Mouse (Mus musculus): ENCODE measurements around the gene Tmem136. TPM values are rescaled to one million over a fixed set of nuclear protein-coding genes. Genes with fewer than 3 reads are reported as not detected.
"Not testable (repeated sequence)": the region's sequence is repeated elsewhere in the genome, so short reads cannot be mapped to it uniquely, and the experiment has no call there.

The Tmem136 gene
- 10 to 100 TPM; 16.0 to 17.7 TPM for total RNA-seq (2021)

DNA sequence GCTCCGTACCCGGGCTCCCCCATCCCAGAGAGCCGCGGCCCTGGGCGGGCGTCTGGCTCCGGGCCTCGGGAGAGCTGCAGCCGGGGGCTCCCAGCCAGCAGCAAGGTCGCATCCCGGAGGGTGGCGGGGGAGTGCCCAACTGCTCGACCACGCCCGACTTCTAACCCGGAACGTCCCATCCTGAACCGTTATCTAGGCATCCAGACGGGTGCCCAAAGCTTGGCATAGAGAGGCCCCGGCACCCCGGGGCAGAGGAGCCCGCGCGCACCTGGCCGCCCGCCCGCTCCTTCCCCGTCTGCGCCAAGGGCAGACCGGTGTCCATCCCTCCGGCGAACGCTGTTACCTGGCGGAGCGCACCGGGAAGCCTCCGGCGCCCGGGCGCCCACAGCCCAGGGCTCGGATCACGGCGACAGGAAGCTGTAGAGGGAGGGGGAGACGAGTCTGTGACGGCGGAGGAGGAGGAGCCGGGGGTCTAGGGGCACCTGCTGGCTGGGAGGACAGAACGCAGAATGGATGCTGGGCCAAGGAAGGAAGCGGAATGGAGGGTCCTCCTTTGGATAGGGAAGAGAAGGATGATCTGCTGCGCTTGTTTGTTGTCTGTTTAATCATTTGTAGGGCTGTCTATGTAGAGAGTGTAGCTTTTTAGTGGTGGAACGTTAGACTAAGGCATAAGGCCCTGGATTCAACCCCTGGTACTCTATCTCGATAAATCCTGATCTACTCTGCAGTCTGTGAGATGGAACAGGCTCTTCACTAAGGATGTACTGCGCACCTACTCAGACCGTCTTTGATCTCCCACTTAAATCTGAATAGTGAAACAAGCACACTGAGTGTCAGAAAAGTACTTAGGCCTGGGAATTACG is at the start of gene Tmem136:
Gene Tmem136, minus strand, starts transcription at position 437 of the 863 bp plus-strand sequence.
- intact Hi-C loops (cut with DNase I), result no loop called here

GRCm38 (mm10) chr9:43155960-43156359 is 39.6 kb upstream of the Tmem136 start:
- intact Hi-C loops (cut with DNase I), result no loop called here
- DNase-seq (ENCODE audit: extremely low spot score in 1 of 2, low spot score in 2 of 2), result no peak

More for the DNA sequence above, at the start of gene Tmem136:
- DNase-seq (ENCODE audit: extremely low spot score in 1 of 2, low spot score in 2 of 2), result peak; percentile 69 to 80

DNA sequence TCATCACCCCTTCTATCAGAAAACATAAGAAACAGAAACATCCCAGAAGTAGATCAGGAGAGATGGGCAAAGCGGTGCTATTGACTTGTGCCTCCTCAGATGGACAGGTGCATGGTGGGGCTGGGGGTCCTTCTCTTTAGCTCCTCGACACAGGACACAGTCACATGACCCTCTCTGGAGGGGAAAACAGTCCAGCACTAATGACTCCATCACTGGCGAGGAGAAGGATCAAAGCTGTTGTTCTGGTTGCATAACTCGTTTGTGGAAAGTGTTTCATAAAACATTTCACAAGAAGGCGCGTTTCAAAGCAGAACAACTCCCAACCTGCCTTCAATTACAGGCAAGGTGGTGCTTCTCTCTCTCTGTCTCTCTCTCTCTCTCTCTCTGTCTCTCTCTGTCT is 35.4 kb upstream of the Tmem136 start:
- intact Hi-C loops (cut with DNase I), result no loop called here
- DNase-seq (ENCODE audit: extremely low spot score in 1 of 2, low spot score in 2 of 2), result no peak

- intact Hi-C loops (cut with DNase I), result no loop called here
- DNase-seq (ENCODE audit: extremely low spot score in 1 of 2, low spot score in 2 of 2), result no peak
These were observed 34.6 kb upstream of the Tmem136 start for GRCm38 (mm10) chr9:43150957-43151356.

DNA sequence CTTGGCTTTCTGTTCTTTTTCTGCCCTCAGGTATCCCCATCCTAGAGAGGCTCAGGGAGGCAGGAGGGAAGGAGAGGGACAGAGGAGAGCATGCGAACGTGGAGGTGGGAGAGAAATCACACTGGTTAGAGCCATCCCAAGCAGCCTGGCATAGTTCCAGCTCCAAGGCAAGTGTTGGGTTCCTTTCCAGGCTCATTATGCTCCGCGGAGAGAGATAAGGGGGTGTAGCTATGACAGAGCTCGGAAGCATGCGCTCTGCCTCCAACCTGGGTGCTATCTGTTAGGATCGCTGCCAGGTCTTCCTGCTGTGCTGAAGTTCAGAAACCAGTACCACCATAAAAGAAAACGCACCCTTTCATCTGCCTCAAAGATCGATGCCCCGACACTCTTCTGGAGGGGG is 33.7 kb upstream of the Tmem136 start:
- intact Hi-C loops (cut with DNase I), result no loop called here
- peak in 1 of 2 experiments; percentile 54 for DNase-seq (ENCODE audit: extremely low spot score in 1 of 2, low spot score in 2 of 2)

GRCm38 (mm10) chr9:43149498-43149897 is 33.1 kb upstream of the Tmem136 start:
- no peak for DNase-seq (ENCODE audit: extremely low spot score in 1 of 2, low spot score in 2 of 2)
- intact Hi-C loops (cut with DNase I), result no loop called here

DNA sequence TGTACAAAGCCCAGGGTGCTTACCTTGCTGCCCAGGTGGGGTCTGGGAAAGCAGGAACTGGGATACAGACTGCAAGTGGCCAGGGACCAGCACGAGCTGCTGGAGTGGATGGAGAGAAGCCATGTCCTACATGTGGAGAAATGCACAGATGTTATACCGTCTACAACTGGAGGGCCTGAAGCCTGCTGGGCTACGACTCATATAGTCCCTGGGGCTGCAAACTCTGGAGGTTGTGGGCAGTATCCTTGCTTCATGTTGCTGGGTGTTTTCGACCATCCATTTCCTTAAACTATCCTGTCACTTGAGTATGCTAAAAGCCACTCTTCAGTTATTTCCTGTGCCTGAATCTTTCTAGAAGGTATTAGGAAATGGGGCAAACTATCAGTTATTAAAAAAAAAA is 28.8 kb upstream of the Tmem136 start:
- intact Hi-C loops (cut with DNase I), result no loop called here

GRCm38 (mm10) chr9:43144206-43144810 is 27.9 kb upstream of the Tmem136 start:
- DNase-seq (ENCODE audit: extremely low spot score in 1 of 2, low spot score in 2 of 2), result no peak
- intact Hi-C loops (cut with DNase I), result loop anchor here (5.0 kb wide), 1 partner anchor 138 kb away; no protein-coding TSS in a partner anchor

More for the DNA sequence above, 28.8 kb upstream of the Tmem136 start:
- DNase-seq (ENCODE audit: extremely low spot score in 1 of 2, low spot score in 2 of 2), result no peak

DNA sequence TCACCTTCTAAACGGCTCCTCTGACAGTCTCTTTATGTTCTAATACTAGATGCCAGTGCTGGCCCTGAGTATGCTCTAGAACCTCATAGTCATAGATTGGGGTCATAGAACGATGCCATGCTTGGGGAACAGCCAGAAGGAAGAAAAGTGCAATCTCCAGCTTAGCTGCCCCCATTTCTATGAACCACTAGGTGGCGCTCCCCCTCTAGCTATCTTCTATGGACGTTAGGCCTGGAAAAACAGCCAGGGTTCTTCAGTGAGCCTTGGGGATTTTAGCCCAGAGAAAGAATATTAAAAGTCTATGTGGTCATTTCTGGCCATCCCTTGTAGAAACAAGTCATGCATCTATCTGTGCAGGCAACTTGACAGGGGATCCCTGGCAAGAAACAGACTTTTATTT is 25.5 kb upstream of the Tmem136 start:
- peak; percentile 70 to 73 for DNase-seq (ENCODE audit: extremely low spot score in 1 of 2, low spot score in 2 of 2)
- intact Hi-C loops (cut with DNase I), result loop anchor here (2.0 to 5.0 kb wide), 2 partner anchors 69 to 140 kb away; partner anchors contain the start of gene Pou2f3

DNA sequence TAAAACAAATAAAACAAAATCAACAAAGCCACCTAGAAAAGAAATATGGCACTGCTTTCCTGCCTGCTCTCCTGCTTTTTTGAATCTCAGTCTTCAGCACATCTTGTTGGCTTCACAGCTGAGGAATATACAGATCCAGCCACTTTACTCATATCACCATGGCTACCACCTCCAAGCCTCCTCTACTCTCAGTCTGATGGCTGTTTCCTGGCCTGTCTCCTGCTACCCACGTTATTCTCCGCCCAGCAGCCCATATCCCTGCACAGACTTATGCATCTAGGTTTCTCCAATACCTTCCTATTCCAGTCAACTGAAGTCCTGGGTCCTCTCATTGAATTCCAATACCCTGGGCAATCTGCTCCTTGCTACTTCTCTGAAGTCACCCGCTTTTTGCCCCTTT is 17.2 kb upstream of the Tmem136 start:
- intact Hi-C loops (cut with DNase I), result no loop called here
- peak in 1 of 2 experiments; percentile 58 for DNase-seq (ENCODE audit: extremely low spot score in 1 of 2, low spot score in 2 of 2)

- intact Hi-C loops (cut with DNase I), result no loop called here
- no peak for DNase-seq (ENCODE audit: extremely low spot score in 1 of 2, low spot score in 2 of 2)
These were observed 16.0 kb upstream of the Tmem136 start for GRCm38 (mm10) chr9:43132380-43132779.

DNA sequence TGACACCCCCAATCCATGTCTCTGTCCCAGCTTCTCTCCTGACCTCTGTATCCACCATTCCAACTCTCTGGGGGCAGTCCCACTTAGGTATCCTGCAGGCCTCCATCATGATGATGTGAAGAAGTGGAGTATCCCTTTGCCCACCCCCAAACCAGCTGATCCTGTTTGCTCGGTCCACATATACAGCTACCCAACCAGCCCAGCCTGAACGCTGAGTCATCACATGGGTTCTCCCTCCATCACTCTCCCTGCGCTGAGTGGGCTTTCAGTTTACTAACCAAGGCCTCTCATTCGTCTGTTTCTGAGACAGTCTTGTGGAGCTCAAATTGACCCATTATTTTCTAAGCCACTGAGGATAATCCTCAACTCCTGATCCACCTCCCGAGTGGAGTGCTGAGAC is 15.6 kb upstream of the Tmem136 start:
- intact Hi-C loops (cut with DNase I), result no loop called here
- no peak for DNase-seq (ENCODE audit: extremely low spot score in 1 of 2, low spot score in 2 of 2)

GRCm38 (mm10) chr9:43130684-43131083 is 14.3 kb upstream of the Tmem136 start:
- DNase-seq (ENCODE audit: extremely low spot score in 1 of 2, low spot score in 2 of 2), result no peak
- intact Hi-C loops (cut with DNase I), result no loop called here

DNA sequence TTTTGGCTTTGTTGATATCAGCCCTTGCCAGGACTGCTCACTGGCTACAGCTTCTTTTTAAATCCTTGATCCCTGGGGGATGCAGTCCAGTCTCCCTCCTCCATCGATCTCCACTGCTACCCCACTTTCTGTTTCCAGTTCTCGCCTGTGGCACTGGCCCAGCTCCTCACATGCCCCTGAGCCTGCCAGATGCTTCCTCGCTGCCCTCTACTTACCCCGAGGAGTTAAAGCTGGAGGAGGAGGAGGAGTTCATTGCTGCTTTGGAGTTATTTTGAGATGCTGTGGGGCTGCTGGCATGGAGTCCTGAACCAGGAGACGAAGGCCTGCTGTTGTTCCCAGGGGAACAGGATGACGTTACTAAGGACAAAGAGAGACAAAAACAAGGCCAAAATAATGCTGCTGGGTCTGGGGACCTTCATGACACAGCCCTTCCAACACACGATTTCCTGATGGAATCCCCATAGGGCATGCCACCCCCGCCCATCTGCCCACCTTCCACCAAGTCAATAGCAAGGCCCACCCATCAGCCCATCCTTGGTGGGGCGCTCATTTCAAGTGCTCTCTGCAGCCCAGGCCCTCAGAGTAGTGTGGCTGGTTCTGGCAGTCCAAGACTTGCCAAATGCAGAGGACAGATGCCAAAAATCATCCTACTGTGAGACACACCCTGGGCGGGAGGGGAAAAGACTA is 10.9 kb upstream of the Tmem136 start:
- no peak for DNase-seq (ENCODE audit: extremely low spot score in 1 of 2, low spot score in 2 of 2)

DNA sequence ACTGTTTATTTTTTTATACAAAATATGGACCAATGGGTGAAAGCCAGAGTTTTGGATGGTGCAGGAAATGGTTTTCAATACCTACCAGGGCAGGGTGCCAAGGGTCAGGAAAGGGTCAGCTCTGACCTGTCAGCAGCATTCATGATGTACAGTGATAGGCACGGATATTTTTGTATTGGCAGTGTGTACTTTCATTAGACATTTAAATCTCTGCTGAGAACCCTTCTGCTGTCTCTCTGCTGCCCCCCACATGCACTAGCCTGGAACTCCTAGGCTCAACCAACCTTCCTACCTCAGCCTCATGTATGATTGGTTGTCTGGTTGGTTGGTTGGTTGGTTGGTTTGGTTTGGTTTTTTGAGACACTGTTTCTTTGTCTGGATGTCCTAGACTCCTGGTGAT is 6.0 kb upstream of the Tmem136 start:
- intact Hi-C loops (cut with DNase I), result no loop called here
- no peak for DNase-seq (ENCODE audit: extremely low spot score in 1 of 2, low spot score in 2 of 2)

More for the DNA sequence above, 10.9 kb upstream of the Tmem136 start:
- intact Hi-C loops (cut with DNase I), result no loop called here

GRCm38 (mm10) chr9:43121948-43122347 is 5.6 kb upstream of the Tmem136 start:
- intact Hi-C loops (cut with DNase I); DNase-seq (ENCODE audit: extremely low spot score in 1 of 2, low spot score in 2 of 2): not testable (repeated sequence)

- no peak for DNase-seq (ENCODE audit: extremely low spot score in 1 of 2, low spot score in 2 of 2)
- intact Hi-C loops (cut with DNase I), result no loop called here
These were observed 597 bp upstream of the Tmem136 start for GRCm38 (mm10) chr9:43116997-43117336.

DNA sequence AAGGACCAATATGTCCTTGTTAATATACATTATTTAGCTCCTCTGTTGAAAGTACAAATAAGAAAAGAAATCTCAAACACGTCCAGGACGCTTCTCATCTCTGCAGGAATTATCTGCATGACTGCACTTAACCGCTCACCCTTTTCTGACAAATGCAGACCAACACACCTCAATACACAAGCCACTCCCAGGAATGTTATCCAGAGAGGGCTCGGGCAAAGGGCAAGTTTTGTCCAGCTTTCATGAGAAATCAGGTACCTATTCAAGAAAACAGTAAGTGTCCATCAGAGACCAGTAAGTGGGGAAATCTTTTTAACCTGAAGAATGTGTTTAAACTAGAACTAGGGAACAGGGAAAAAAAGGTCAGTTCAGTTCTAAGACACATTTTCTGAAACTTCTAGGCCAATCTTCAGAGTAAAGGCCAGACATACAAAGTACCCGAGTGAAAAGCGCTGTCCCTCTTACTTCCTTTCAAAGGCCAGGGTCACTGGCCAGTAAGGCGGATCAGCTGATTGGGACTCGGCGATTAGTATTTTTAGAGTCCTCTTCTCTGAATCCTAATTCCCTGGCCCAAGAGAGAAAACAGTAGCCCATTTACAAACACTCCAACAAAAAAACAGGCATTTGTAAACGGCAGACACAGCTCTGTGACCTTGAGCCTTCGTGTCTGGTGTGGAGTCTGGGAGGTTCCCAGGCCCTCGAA is 788 bp downstream of the Tmem136 start:
- intact Hi-C loops (cut with DNase I), result no loop called here
- DNase-seq (ENCODE audit: extremely low spot score in 1 of 2, low spot score in 2 of 2), result peak in 1 of 2 experiments; percentile 37

DNA sequence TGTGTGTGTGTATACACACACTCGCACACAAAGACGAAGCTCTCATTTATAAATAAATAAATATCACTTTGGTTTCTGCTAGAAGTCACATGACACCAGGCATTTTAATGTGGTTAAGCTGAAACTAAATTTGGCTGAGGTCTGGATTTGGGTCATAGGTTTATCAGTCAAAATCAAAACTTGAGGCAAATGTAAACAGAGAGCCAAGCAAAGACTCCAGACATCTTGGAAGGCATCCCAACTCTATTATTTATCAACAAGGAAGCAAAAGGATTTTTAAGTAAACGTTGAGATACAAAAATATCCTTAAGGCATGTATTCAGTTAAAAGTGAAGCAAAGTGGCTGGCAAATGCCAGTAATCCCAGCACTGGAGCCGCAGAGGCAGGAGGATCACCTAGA is 1.5 kb downstream of the Tmem136 start:
- no peak for DNase-seq (ENCODE audit: extremely low spot score in 1 of 2, low spot score in 2 of 2)
- intact Hi-C loops (cut with DNase I), result no loop called here
